Mouse (Mus musculus) c-Kit-positive CD71-positive TER-119-positive erythroid progenitor cells, embryonic 14.5 days (primary cell): ENCODE results near the gene Pxdc1.

ENCODE experiments used
- DNase-seq: peaks from one replicate; pipeline ENCODE4 v3.0.0-alpha.2; 2013; ENCODE audit warnings: low spot score

The Pxdc1 gene

GRCm38 (mm10) chr13:34653391-34653790, at the start of gene Pxdc1:
TSS of gene Pxdc1 (minus strand) at chr13:34653486.
- no peak for DNase-seq

- DNase-seq = no peak
Observed at GRCm38 (mm10) chr13:34700630-34701029, 47.3 kb upstream of the Pxdc1 start.

DNA sequence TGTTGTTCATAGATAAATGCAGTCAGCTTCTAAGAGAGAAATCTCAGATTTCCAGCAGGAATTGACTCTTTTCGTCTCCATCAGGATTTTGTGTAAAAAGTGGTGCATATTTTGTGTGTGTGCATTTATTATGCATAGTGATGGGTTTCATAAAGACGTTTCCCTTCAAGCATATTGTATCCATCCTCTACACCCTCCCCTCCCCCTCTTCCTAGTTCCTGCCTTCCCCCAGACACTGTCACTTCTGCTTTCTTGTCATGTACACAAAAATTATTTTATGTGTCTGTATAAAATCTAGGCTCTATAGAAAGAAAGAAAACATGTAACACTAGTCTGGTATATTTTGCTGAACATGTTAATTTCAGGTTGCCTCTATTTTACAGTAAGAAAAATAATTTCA, 46.8 kb upstream of the Pxdc1 start:
- no peak for DNase-seq

DNA sequence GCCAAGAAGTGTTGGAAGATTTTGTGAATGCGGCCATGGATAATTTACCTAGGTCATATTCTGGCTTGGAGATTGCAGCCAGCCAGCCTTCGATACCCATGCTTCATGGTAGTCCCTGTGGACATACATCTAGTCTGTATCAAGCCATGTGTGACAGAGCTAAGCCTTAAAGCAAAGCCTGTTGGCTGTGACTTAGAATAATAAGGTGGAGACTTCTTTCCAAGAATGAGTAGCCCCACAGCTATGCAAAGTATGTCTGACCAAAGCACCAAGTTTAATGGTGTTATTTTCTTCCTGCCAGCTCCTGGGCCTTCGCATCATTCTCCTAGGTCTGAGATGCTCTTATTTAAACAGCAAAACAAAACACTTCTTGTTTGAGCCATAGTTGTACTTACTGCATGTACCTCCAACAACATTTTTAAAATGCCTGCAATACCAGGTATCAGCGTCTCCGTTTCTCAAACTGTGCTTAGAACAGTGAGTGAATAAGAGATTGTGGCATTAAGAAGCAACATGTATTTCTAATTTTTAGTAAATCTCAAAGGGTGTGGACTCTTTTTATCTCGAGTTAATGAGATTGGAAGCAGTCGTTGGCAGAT, 43.5 kb upstream of the Pxdc1 start:
- DNase-seq = no peak

GRCm38 (mm10) chr13:34693111-34693510, 39.8 kb upstream of the Pxdc1 start:
- no peak for DNase-seq

DNA sequence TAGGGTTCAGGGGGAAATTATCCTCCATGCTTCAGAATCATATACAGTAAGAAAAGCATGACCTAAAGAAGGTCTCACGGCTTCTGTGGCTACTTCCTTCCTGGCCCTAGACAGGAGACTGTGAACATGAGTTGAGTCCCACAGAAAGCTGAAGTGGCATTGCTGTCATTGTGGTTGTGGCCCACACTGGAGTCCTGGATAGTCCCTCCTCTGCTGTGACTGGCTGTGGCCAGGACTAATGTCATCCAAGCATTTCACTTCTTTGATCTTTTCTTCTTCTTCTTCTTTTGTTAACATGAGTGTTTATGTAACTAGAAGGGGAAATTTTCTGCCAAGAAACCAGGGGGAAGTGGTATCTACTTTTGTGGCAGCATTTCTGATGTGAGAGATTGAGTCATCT, 37.8 kb upstream of the Pxdc1 start:
- no peak for DNase-seq

DNA sequence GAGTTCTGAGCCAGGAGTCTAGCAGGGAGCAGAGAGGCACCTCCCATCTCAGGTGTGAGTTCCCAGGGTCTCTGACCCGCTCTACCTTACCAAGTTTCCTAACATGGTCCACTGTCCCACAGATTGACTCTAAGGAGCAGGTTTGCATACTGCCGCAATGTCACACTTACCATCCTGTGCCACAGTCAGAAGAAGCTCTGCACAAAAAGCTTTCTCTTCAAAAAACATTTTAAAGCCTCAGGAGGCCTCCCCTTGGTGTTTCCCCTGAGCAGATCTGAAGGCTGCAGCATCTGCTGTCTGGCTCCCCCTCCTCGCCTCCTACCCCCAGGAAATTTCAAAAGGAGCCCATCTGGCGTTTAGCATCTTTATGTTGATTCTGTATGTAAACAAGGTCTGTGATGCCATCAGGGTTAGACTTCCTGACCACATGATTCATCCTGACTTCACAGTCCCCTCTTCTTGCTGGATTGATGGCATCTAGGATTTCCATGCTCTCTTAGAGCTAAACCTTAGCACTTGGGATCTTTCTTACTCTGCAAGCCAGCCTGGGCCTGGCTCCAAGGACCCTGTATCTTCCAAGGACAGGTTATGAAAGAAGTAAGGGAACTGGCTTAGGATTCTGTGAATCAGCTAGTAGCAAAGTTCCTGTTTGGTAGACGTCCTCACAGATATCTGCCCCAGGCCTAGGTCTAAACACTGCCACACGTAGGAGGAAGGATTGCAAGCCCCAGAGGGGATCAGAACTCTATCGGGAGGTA, 31.9 kb upstream of the Pxdc1 start:
- DNase-seq = no peak

GRCm38 (mm10) chr13:34683762-34684488, 30.6 kb upstream of the Pxdc1 start:
- no peak for DNase-seq

DNA sequence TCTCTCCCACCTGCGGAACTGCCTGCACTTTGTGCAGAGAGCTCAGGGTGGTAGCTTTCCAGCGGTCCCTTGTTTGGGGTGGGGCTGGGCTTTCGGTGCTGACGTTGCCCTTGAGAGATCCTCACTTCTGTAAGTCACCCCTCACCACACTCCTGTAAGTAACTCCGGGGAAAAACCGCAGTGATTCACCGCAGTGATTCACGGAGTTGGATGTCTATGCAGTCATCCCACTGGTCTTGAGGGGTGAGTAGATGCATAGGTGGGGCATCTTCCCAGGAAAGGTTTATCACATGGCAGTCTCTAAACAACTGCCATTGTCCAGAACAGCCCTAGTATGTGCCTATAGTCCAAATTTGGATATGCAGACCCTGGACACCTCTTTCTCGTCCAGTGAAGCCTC, 30.0 kb upstream of the Pxdc1 start:
- no peak for DNase-seq

DNA sequence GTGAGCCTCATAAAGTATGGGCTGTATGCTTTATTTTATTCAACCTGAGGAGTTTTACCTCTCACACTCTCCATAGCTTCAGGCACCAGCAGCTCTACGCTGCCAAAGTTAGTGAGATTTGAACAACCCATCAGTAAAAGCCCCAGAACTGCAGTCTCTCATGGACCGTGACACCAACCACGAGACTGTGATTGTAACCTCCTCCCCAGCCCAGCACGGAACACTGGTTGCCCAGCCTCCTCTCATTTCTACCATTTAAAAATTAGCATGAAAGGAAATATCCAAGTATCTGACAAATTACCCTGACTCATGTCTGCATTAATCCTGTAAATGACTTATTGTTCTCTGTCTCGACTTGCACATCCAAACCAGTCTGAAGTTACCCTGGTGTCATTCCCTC, 23.2 kb upstream of the Pxdc1 start:
- no peak for DNase-seq

GRCm38 (mm10) chr13:34675847-34676383, 22.6 kb upstream of the Pxdc1 start:
- DNase-seq = no peak

DNA sequence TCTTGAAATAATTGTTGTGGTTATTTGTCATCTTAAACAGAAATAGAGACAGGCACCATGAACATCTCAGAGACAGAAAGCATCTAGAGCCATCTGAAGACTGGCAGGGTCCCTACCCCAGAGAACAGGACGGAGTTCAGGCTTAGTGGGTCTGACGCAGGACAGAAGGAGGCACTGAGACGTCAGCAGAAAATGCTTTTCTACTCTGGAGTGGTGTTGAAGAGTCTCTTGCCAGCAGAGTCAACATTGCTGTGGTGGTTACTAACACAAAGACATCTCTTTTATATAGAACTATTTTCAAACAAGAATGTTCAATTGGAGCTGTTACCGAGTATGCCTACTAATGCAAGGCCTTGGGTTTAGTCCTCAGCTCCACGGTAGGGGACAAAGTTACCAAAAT, 20.1 kb upstream of the Pxdc1 start:
- no peak for DNase-seq

DNA sequence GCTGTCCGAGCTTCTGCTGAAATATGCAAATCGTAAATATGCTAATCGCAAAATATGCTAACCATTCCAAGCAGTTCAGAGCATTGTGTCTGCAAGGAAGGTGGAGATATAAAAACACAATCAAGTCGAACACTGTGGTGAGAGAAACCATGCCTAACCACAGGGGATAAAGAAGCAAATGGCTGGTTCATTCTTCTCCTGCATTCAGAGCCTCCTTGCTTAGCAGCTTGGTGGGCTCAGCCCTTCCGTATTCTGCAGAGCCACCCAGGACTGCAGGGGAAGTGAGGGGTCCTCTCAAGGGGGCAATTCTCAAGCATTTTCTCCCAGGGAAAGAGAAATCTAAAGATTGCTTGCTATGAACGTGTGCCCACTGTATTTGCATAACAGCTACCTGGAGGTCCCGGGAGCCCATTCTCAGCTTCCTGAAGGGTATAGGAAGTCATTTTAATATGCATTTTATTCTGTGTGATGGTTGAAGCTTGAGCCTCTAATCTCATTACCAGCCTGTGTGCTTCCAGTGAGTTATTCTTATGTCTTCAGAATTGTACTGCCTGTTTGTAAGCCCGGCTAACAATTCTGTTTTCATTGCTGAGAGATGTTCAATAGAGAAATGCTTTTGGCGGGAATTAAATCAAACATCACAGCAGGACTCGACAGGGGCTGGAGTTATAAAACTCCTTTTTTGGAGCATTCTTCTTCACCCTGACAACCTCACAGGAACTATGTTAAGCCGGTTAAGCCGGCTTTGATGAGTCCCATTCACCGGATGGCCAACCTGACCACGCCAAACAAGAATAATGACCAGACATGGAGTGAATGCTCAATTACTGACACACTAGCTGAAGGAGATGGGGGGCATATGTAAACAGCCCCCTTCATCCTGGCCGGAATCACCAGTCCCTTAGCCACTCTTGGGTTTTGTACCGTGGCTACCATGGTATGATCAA, 16.9 kb upstream of the Pxdc1 start:
- no peak for DNase-seq

DNA sequence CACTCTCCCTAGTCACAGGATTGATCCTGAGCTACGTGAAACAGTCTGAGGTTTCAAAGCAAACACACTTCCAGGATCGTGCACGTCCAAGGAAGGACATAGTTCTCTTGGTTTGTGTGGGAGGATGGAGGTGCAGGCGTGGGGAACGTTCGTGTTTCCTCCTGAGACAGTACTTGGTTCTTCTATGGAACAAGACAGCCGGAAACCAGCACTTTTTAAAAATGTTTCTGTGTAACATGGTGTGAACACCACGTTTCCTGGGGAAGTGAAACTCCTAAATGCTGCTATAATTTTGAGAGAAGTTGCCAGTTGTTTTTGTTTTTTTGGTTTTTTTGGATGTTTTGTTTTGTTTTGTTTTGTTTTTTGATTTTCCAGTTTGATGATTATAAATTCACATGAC, 13.9 kb upstream of the Pxdc1 start:
- DNase-seq = no peak

DNA sequence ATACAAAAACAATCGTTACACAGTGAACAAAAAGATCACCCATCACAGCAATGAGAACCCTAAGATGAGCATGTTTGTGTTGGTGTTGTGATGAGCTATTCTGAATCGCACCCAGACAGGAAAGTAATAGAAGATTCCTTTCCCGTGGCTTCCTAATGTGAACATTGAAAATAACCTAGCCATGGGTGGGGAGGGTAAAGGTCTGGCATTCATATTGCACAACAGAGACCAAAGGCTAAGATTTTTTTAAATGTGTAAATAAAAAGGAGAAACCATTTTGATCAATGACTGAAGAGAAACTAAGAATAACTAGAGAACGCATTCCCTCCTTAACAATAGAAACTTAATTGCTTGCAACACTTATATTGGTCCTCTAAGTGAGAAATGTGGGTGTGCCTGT, 11.8 kb upstream of the Pxdc1 start:
- no peak for DNase-seq

GRCm38 (mm10) chr13:34663762-34664161, 10.5 kb upstream of the Pxdc1 start:
- no peak for DNase-seq

- no peak for DNase-seq
Observed at GRCm38 (mm10) chr13:34659507-34659906, 6.2 kb upstream of the Pxdc1 start.

GRCm38 (mm10) chr13:34656351-34656750, 3.1 kb upstream of the Pxdc1 start:
- no peak for DNase-seq

DNA sequence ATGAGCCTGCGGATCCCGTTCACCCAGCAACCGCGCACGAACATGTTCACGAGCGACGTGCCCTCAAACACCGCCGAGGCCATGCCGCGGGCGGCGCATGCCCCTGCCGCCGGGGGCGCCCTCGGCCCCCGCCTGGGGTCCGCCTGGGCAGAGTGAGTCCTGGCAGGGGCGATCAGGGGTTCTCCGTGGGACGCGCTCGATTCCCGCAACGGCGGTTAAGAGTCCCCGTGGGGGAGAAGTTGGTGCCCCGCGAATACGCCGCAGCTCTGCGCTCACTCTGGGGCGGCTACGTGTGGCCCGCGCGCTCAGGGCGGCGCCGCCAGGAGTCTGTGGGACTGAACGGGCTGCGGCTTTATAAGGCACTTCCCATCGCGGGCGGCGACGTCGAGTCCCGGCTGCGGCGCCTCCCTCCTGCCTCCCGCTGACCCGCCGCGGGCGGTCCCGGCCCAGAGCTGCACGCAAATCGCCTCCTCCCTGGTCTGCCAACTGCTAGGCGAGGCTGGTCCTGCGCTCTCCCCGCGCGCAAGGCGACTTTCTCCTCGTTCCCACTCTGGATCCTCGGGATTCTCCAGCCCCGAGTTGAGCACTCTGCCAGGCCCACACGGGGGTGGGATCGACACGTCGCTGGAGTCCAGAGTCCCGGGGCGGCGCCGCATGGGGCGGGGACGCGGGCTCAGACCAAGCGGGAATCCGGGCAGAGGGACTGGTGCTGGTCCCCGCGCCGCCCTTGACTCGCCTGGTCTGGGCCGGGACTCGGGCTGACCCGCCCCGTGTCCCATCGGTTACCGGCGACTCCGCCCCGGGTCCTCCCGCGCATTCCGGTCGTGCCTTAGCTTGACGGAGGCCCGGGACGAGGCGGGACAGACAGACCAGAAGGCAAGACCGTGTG, 689 bp downstream of the Pxdc1 start:
- DNase-seq = no peak

- no peak for DNase-seq
Observed at GRCm38 (mm10) chr13:34652016-34652352, 1.3 kb downstream of the Pxdc1 start.

GRCm38 (mm10) chr13:34651474-34651991, 1.8 kb downstream of the Pxdc1 start:
- DNase-seq = no peak
